Mouse (Mus musculus): Measurements from ENCODE around the gene Rnasek. TPM values are rescaled to one million over a fixed set of nuclear protein-coding genes. Genes with fewer than 3 reads are reported as not detected.

Rnasek gene
- total RNA-seq, 4 experiments from 2014 or later = 152 to 326 (median 207) TPM

Small RNA genes within 50 kb of the gene (microRNA-seq; reads per million reads assigned to microRNA genes)
- gene Mir195a = 559 to 849 reads per million in 2 experiments
- 0 reads per million in 2 experiments for gene Mir497
- gene Mir497b = 0 reads per million in 2 experiments

Other genes with a start within 250 kb of the Rnasek start
- gene Gabarap, start 248.7 kb downstream of the Rnasek start, total RNA-seq (2022) = 100 to 1,000 TPM; 369 to 430 (median 397) TPM
- 10 to 100 TPM; 55.7 to 61.0 (median 58.4) TPM for gene Phf23, start 244.1 kb downstream of the Rnasek start, total RNA-seq (2022)
- gene Dvl2, start 239.2 kb downstream of the Rnasek start, total RNA-seq (2022) = 10 to 100 TPM; 13.4 to 27.1 (median 20.5) TPM
- 100 to 1,000 TPM; 323 to 415 (median 392) TPM for gene Acadvl, start 224.4 kb downstream of the Rnasek start, total RNA-seq (2022)
- gene Dlg4, start 222.9 kb downstream of the Rnasek start, total RNA-seq (2022) = 10 to 100 TPM; 25.7 to 65.4 (median 45.9) TPM
- under 1 TPM in 3 of 4 experiments, not detected in 1; 0.31 to 0.75 (median 0.38) TPM for gene Asgr1, start 185.8 kb downstream of the Rnasek start, total RNA-seq (2022)
- gene Asgr2, start 147.2 kb downstream of the Rnasek start, total RNA-seq (2022) = 1 to 10 TPM in 2 of 4 experiments, under 1 TPM in 2; 0.62 to 2.9 (median 1.1) TPM
- 1 to 10 TPM; 3.1 to 6.9 (median 4.2) TPM for gene Mgl2, start 109.5 kb downstream of the Rnasek start, total RNA-seq (2022)
- 1 to 10 TPM; 3.3 to 7.3 (median 5.4) TPM for gene Clec10a, start 83.6 kb downstream of the Rnasek start, total RNA-seq (2022)
- 1 to 10 TPM in 2 of 4 experiments, under 1 TPM in 2; 0.23 to 2.0 (median 0.86) TPM for gene Slc16a11, start 27.1 kb downstream of the Rnasek start, total RNA-seq (2022)
- gene Slc16a13, start 18.8 kb downstream of the Rnasek start, total RNA-seq (2022) = 1 to 10 TPM; 4.4 to 9.4 (median 6.6) TPM
- gene Bcl6b, start 10.0 kb downstream of the Rnasek start, total RNA-seq (2022) = 10 to 100 TPM in 2 of 4 experiments, 1 to 10 TPM in 2; 6.4 to 25.1 (median 10.5) TPM
- gene 0610010K14Rik, start 1.9 kb downstream of the Rnasek start, total RNA-seq (2022) = 10 to 100 TPM; 38.2 to 52.6 (median 44.5) TPM
- gene Gm21988, start within 50 bp of the Rnasek start, total RNA-seq (2022) = 1 to 10 TPM; 3.9 to 6.7 (median 5.3) TPM
- 1 to 10 TPM; 1.0 to 2.1 (median 1.7) TPM for gene Alox12, start 15.5 kb upstream of the Rnasek start, total RNA-seq (2022)
- not detected for gene Alox12e, start 82.8 kb upstream of the Rnasek start, total RNA-seq (2022)
- 1 to 10 TPM in 3 of 4 experiments, under 1 TPM in 1; 0.91 to 4.7 (median 3.3) TPM for gene Alox15, start 112.2 kb upstream of the Rnasek start, total RNA-seq (2022)
- 10 to 100 TPM; 24.2 to 29.9 (median 28.2) TPM for gene Pelp1, start 170.2 kb upstream of the Rnasek start, total RNA-seq (2022)
- 10 to 100 TPM; 22.0 to 51.3 (median 33.9) TPM for gene Arrb2, start 192.8 kb upstream of the Rnasek start, total RNA-seq (2022)
- gene Med11, start 212.1 kb upstream of the Rnasek start, total RNA-seq (2022) = 10 to 100 TPM; 23.4 to 24.4 (median 24.2) TPM
- 1 to 10 TPM; 1.7 to 4.3 (median 3.0) TPM for gene Zmynd15, start 219.6 kb upstream of the Rnasek start, total RNA-seq (2022)
- gene Cxcl16, start 220.1 kb upstream of the Rnasek start, total RNA-seq (2022) = 10 to 100 TPM in 3 of 4 experiments, 1 to 10 TPM in 1; 9.4 to 18.2 (median 16.1) TPM